Mouse (Mus musculus) 416B (cell line): ENCODE measurements around the gene Rerg.

Source experiments
- DNase-seq: peaks from one replicate; pipeline ENCODE4 v3.0.0; 2011; ENCODE audit warnings: low read depth

Gene Rerg

GRCm38 (mm10) chr6:137011187-137011586, 159.1 kb downstream of the Rerg start:
- no peak for DNase-seq
